Mouse (Mus musculus): ENCODE measurements around the gene Kif5a. TPM values are rescaled to one million over a fixed set of nuclear protein-coding genes. Genes with fewer than 3 reads are reported as not detected.

Kif5a gene
- polyA plus RNA-seq, 1 experiment: 0.14 TPM

GRCm38 (mm10) chr10:127250810-127251209, 12.3 kb downstream of the Kif5a start:
- Histone ChIP-seq H3K27me3 (ENCODE audit: control insufficient read depth, insufficient read depth, insufficient read length) (peaks cover 42% of the 10 kb centered on the region), H3K36me3 (ENCODE audit: control insufficient read depth, insufficient read depth) (no peaks in the 10 kb centered on the region), H3K79me2 (ENCODE audit: control insufficient read depth, insufficient read depth) (no peaks in the 10 kb centered on the region), H3ac (ENCODE audit: control insufficient read depth, insufficient read length) (no peak overlapping the region), H3K4me3 (no peak overlapping the region), H3K4me2 (ENCODE audit: low read depth) (no peak overlapping the region)
- TF ChIP-seq E2F4 (IDR thresholded peaks at IDR 0.05; ENCODE audit: insufficient read depth): no peak
- TF ChIP-seq TCF3 (IDR thresholded peaks at IDR 0.05; ENCODE audit: insufficient read length, low read depth): no peak
- no peak for TF ChIP-seq POLR2A (IDR thresholded peaks at IDR 0.05; ENCODE audit: insufficient read length, low read depth)
- no peak for TF ChIP-seq MYOG (IDR thresholded peaks at IDR 0.05; ENCODE audit: control insufficient read depth in 1 of 3, insufficient read depth in 1 of 3, insufficient read length in 2 of 3, low read depth in 2 of 3)
- TF ChIP-seq MAX (IDR thresholded peaks at IDR 0.05; ENCODE audit: low read depth): no peak
- TF ChIP-seq SRF (IDR thresholded peaks at IDR 0.05; ENCODE audit: control insufficient read depth, insufficient read length, low read depth): no peak
- no peak for TF ChIP-seq MYOD1 (IDR thresholded peaks at IDR 0.05; ENCODE audit: control insufficient read depth in 1 of 3, insufficient read length in 2 of 3, low read depth in 2 of 3)
- no peak for TF ChIP-seq TCF12 (IDR thresholded peaks at IDR 0.05; ENCODE audit: insufficient read depth, poor library complexity, severe bottlenecking)
- no peak for TF ChIP-seq USF1 (IDR thresholded peaks at IDR 0.05; ENCODE audit: low read depth)
- TF ChIP-seq REST (IDR thresholded peaks at IDR 0.05; ENCODE audit: insufficient read depth, insufficient read length): no peak
- TF ChIP-seq CEBPB (IDR thresholded peaks at IDR 0.05; ENCODE audit: insufficient read depth, poor library complexity, severe bottlenecking): no peak
- TF ChIP-seq POLR2AphosphoS2 (IDR thresholded peaks at IDR 0.05; ENCODE audit: insufficient read length, low read depth): no peak

- Histone ChIP-seq H3ac (ENCODE audit: control insufficient read depth, insufficient read length) (no peak overlapping the region), H3K4me3 (no peak overlapping the region), H3K36me3 (ENCODE audit: control insufficient read depth, insufficient read depth) (no peaks in the 10 kb centered on the region), H3K79me2 (ENCODE audit: control insufficient read depth, insufficient read depth) (no peaks in the 10 kb centered on the region), H3K4me2 (ENCODE audit: low read depth) (no peak overlapping the region), H3K27me3 (ENCODE audit: control insufficient read depth, insufficient read depth, insufficient read length) (peaks cover 67% of the 10 kb centered on the region)
- TF ChIP-seq TCF12 (IDR thresholded peaks at IDR 0.05; ENCODE audit: insufficient read depth, poor library complexity, severe bottlenecking) (no peak), MYOD1 (IDR thresholded peaks at IDR 0.05; ENCODE audit: control insufficient read depth in 1 of 3, insufficient read length in 2 of 3, low read depth in 2 of 3) (no peak), REST (IDR thresholded peaks at IDR 0.05; ENCODE audit: insufficient read depth, insufficient read length) (no peak), MAX (IDR thresholded peaks at IDR 0.05; ENCODE audit: low read depth) (no peak), CEBPB (IDR thresholded peaks at IDR 0.05; ENCODE audit: insufficient read depth, poor library complexity, severe bottlenecking) (no peak)
Observed at GRCm38 (mm10) chr10:127238241-127238824, 24.8 kb downstream of the Kif5a start.

- TF ChIP-seq USF1 (IDR thresholded peaks at IDR 0.05; ENCODE audit: low read depth) (no peak), MAX (IDR thresholded peaks at IDR 0.05; ENCODE audit: low read depth) (no peak), POLR2A (IDR thresholded peaks at IDR 0.05; ENCODE audit: insufficient read length, low read depth) (no peak), MYOG (IDR thresholded peaks at IDR 0.05; ENCODE audit: control insufficient read depth in 1 of 3, insufficient read depth in 1 of 3, insufficient read length in 2 of 3, low read depth in 2 of 3) (no peak), SRF (IDR thresholded peaks at IDR 0.05; ENCODE audit: control insufficient read depth, insufficient read length, low read depth) (no peak), TCF3 (IDR thresholded peaks at IDR 0.05; ENCODE audit: insufficient read length, low read depth) (no peak), REST (IDR thresholded peaks at IDR 0.05; ENCODE audit: insufficient read depth, insufficient read length) (no peak), CEBPB (IDR thresholded peaks at IDR 0.05; ENCODE audit: insufficient read depth, poor library complexity, severe bottlenecking) (no peak), TCF12 (IDR thresholded peaks at IDR 0.05; ENCODE audit: insufficient read depth, poor library complexity, severe bottlenecking) (no peak), E2F4 (IDR thresholded peaks at IDR 0.05; ENCODE audit: insufficient read depth) (no peak), MYOD1 (IDR thresholded peaks at IDR 0.05; ENCODE audit: control insufficient read depth in 1 of 3, insufficient read length in 2 of 3, low read depth in 2 of 3) (no peak), POLR2AphosphoS2 (IDR thresholded peaks at IDR 0.05; ENCODE audit: insufficient read length, low read depth) (no peak)
- no peaks in the 10 kb centered on the region for H3K79me2 ChIP-seq (ENCODE audit: control insufficient read depth, insufficient read depth)
- H3K4me2 ChIP-seq (ENCODE audit: low read depth): no peak overlapping the region
- no peaks in the 10 kb centered on the region for H3K36me3 ChIP-seq (ENCODE audit: control insufficient read depth, insufficient read depth)
- no peak overlapping the region for H3K4me3 ChIP-seq
- no peak overlapping the region for H3ac ChIP-seq (ENCODE audit: control insufficient read depth, insufficient read length)
- H3K27me3 ChIP-seq (ENCODE audit: control insufficient read depth, insufficient read depth, insufficient read length): peaks cover 63% of the 10 kb centered on the region
Observed at GRCm38 (mm10) chr10:127236541-127236940, 26.6 kb downstream of the Kif5a start.

GRCm38 (mm10) chr10:127233141-127233540, 30.0 kb downstream of the Kif5a start:
- H3K36me3 ChIP-seq (ENCODE audit: control insufficient read depth, insufficient read depth): no peaks in the 10 kb centered on the region
- no peaks in the 10 kb centered on the region for H3K79me2 ChIP-seq (ENCODE audit: control insufficient read depth, insufficient read depth)
- TF ChIP-seq MAX (IDR thresholded peaks at IDR 0.05; ENCODE audit: low read depth) (no peak), REST (IDR thresholded peaks at IDR 0.05; ENCODE audit: insufficient read depth, insufficient read length) (no peak)
- H3K4me3 ChIP-seq: no peak overlapping the region
- H3K4me2 ChIP-seq (ENCODE audit: low read depth): no peak overlapping the region
- peaks cover 62% of the 10 kb centered on the region for H3K27me3 ChIP-seq (ENCODE audit: control insufficient read depth, insufficient read depth, insufficient read length)
- no peak overlapping the region for H3ac ChIP-seq (ENCODE audit: control insufficient read depth, insufficient read length)

GRCm38 (mm10) chr10:127231741-127232140, 31.4 kb downstream of the Kif5a start:
- TF ChIP-seq POLR2AphosphoS2 (IDR thresholded peaks at IDR 0.05; ENCODE audit: insufficient read length, low read depth) (no peak), REST (IDR thresholded peaks at IDR 0.05; ENCODE audit: insufficient read depth, insufficient read length) (no peak), SRF (IDR thresholded peaks at IDR 0.05; ENCODE audit: control insufficient read depth, insufficient read length, low read depth) (no peak), MAX (IDR thresholded peaks at IDR 0.05; ENCODE audit: low read depth) (no peak), MYOG (IDR thresholded peaks at IDR 0.05; ENCODE audit: control insufficient read depth in 1 of 3, insufficient read depth in 1 of 3, insufficient read length in 2 of 3, low read depth in 2 of 3) (no peak), POLR2A (IDR thresholded peaks at IDR 0.05; ENCODE audit: insufficient read length, low read depth) (no peak), E2F4 (IDR thresholded peaks at IDR 0.05; ENCODE audit: insufficient read depth) (no peak), CEBPB (IDR thresholded peaks at IDR 0.05; ENCODE audit: insufficient read depth, poor library complexity, severe bottlenecking) (no peak), MYOD1 (IDR thresholded peaks at IDR 0.05; ENCODE audit: control insufficient read depth in 1 of 3, insufficient read length in 2 of 3, low read depth in 2 of 3) (no peak), TCF3 (IDR thresholded peaks at IDR 0.05; ENCODE audit: insufficient read length, low read depth) (no peak), USF1 (IDR thresholded peaks at IDR 0.05; ENCODE audit: low read depth) (no peak), TCF12 (IDR thresholded peaks at IDR 0.05; ENCODE audit: insufficient read depth, poor library complexity, severe bottlenecking) (no peak)
- H3K4me3 ChIP-seq: no peak overlapping the region
- H3K79me2 ChIP-seq (ENCODE audit: control insufficient read depth, insufficient read depth): no peaks in the 10 kb centered on the region
- H3K4me2 ChIP-seq (ENCODE audit: low read depth): no peak overlapping the region
- H3K36me3 ChIP-seq (ENCODE audit: control insufficient read depth, insufficient read depth): no peaks in the 10 kb centered on the region
- H3ac ChIP-seq (ENCODE audit: control insufficient read depth, insufficient read length): no peak overlapping the region
- peaks cover 48% of the 10 kb centered on the region for H3K27me3 ChIP-seq (ENCODE audit: control insufficient read depth, insufficient read depth, insufficient read length)
